Mouse (Mus musculus): ENCODE measurements around the gene Gm20388.

DNA sequence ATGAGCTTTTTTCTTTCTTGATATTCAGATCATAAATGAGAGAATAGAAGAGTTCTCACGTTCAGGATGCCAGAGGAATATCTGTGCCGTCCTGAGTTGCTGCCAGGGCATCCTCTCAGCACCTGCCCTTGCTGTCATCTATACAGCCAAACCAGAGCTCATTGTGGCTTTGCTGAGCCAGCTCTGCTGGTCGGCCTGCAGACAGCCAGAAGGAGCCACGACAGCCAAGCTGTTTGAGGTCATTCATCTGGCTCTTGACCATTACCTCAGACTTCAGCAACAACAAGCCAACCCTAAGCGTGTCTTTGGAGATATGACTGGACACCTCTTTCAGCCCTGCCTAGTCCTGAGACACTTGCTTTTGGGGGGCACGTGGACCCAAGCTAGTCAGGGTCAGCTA, 4117.2 kb downstream of the Gm20388 start:
- TF ChIP-seq CTCF (IDR thresholded peaks at IDR 0.05; ENCODE audit: control insufficient read depth, insufficient read depth, low read length) (no peak), POLR2A (IDR thresholded peaks at IDR 0.05; ENCODE audit: borderline replicate concordance, control insufficient read depth, low read depth, low read length) (no peak)

All from bone marrow, adult 2 months (tissue).